Mouse (Mus musculus): Measurements from ENCODE around the gene Edem3.

Gene Edem3

DNA sequence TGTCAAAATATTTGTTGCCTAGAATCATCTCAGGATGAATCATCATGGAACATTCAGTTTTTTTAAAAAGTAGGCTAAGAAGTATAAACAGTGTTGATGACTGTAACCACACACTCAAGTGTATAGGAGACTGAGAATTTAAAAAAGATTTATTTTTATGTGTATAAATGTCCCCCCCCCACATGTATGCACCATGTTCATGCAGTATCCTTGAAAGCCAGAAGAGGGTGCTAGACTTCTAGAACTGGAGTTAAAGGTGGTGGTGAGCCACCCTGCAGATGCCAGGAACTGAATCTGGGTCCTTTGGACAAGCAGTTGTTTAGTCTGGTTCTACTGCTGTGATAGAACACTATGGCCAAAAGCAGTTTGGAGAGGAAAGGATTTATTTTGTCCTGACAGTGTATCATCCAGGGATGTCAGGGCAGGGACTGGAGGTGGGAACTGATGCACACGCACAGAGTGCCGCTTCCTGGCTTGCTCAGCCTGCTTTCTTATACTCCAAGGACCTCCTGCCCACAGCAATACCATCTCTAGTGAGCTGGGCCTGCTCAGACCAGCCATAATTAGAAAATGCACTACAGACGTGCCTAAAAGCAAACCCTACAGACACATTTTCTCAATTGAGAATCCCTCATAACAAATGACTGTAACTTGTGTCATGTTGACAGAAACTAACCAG is 11.9 kb downstream of the Edem3 start:
- TF ChIP-seq GATA4 (IDR thresholded peaks at IDR 0.05; ENCODE audit: insufficient replicate concordance, low read length), result no peak

DNA sequence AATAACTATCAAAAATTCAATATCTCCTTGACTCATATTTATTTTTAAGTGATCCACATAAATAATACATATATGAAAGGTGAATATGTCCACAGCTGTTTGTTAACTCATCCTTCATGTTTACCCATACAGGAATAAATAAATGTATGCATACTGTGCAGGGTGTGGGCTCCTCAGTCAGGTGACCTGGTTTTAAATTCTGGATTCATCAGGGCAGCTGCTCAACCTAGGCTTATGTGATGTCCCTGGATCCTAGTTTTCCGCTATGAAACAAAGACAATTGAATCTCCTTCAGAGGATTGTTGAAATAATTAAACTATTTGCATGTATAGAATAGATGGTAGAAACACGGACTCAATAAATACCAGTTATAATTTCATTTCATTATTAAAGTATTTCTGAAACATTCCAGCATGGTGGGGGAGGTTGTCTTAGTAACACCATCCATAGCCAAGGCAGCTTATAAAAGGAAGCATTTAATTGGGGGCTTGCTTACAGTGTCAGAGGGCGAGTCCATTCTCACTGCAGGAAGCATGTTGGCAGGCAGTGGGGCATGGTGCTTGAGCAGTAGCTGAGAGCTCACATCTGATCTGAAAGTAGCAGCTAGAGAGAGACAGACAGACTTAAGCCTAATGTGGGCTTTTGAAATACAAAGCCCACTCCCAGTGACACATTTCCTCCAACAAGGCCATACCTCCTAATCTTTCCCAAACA is 14.2 kb downstream of the Edem3 start:
- TF ChIP-seq GATA4 (IDR thresholded peaks at IDR 0.05; ENCODE audit: insufficient replicate concordance, low read length), result no peak

DNA sequence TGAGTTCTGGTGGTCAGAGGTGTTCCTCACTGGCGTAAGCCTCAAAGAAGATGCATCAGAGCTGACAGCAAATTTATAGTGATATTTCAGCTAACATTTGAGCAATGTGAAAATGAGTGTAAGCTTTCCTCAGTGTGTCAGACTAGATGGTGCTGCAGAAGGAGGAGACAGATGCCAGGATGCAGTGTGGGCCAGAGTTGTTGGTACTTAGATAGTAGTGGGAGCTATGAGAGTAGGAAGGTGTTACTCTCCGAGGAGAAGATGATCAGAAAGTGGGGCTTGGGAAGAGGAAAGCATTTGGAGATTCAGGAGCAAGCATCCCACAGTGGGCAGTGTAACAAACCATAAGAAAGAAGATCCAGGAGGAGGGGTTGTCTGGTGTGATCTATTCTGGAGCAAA is 22.4 kb downstream of the Edem3 start:
- TF ChIP-seq GATA4 (IDR thresholded peaks at IDR 0.05; ENCODE audit: insufficient replicate concordance, low read length), result no peak

DNA sequence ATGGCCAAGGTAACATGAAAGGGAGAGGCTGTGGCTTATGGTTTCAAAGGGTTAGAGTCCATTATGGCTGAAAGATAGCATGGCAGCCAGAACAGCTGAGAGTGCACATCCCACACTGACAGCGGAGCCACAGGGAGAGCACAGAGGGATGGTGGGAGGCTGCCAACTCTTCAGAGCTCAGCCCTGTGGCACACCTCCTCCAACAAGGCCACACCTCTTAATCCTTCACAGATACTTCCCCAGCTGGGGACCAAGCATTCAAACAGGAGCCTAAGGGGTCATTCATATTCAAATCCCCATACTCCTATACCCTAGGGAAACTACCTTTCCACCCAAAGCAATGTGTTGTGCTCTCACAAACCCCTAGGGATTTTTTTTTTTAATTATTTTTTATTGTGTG is 23.4 kb downstream of the Edem3 start:
- TF ChIP-seq GATA4 (IDR thresholded peaks at IDR 0.05; ENCODE audit: insufficient replicate concordance, low read length), result no peak

DNA sequence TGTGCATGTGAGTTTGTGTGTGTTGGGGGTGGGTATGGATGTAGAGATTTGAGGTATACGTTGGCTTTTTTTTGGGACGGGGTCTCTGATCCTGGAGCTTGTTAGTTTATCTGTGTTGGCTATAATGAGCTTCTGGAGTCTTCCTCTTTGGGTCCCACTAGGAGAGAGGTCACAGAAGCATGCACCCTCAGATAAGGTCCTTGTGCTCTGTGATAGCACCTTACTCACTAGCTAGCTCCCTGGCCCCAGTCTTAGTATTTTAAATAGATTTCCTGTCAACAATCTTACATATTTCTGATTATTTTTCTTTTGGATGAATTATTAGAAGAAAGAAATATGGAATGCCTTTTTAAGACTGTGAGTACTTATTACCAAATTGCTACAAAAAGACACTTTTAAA is 24.1 kb downstream of the Edem3 start:
- no peak for TF ChIP-seq GATA4 (IDR thresholded peaks at IDR 0.05; ENCODE audit: insufficient replicate concordance, low read length)

DNA sequence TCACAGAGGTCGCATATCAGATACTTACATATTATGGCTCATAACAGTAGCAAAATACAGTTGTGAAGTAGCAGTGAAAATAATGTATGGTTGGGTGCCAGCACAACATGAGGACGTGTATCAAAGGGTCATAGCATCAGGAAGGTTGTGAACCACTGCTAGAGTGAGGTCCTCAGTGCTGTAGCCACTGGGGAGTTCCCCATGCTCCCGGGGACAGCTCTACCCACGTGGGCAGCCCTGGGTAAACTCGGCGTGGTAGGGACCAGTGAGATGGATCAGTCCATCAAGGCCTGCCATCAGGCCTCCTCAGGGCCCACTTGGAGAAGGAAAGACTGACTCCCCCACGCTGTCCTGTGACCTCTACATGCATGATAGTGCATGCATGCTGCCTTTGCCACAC is 26.3 kb downstream of the Edem3 start:
- no peak for TF ChIP-seq GATA4 (IDR thresholded peaks at IDR 0.05; ENCODE audit: insufficient replicate concordance, low read length)

DNA sequence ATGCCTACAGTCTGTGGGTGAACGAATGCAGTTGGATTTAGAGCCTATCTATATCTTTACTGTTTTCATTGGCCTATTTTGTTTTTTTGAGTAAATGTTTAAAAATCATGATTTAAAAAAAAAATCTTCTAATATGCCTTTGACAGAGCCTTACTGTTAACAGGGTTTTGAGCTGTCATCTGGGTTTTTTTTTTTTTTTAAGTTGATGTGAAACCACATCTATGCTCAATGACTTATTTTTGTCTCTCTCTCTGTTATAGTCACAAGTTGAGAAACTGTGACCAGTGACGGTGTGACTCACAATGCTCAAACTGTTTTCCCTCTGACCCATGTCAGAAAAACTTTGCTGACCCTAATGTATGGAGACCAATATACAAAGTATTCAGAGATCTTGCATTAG is 28.2 kb downstream of the Edem3 start:
- no peak for TF ChIP-seq GATA4 (IDR thresholded peaks at IDR 0.05; ENCODE audit: insufficient replicate concordance, low read length)

DNA sequence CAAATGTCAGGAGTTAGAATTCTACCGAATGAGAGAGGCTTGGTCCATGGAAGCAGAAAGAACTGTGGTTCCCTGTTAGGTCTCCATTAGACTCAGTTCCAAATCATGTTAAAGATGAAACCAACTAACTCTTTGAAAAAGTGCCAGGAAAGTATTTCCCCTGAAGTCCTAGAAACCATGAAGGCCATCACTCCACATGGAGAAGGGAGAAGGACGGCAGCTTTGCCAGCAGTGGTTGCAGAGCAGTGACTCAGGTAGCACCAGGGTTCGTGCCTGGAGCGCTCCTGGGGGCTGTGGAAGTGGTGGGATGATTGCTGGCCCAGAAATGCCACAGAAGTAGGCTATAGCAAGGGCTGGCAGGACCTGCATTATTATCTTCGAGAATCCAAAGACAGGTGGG is 31.2 kb downstream of the Edem3 start:
- no peak for TF ChIP-seq GATA4 (IDR thresholded peaks at IDR 0.05; ENCODE audit: insufficient replicate concordance, low read length)

DNA sequence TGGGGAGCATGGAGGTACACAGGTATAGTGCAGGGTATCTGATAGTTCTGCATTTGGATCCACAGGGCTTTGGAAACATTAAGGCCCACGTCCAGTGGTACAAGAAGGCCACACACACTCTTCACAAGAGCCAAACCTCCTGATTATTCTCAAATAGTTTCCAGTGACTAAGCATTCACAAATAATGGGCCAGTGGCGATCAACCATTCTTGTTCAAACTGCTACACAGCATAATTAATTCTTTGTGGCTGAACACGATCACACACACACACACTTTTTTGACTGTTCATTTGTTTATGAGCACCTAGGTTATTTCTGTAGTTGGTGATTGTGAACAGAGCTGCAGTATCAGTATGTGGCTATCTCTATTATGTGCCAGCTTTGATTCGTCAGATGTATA is 34.0 kb downstream of the Edem3 start:
- no peak for TF ChIP-seq GATA4 (IDR thresholded peaks at IDR 0.05; ENCODE audit: insufficient replicate concordance, low read length)

DNA sequence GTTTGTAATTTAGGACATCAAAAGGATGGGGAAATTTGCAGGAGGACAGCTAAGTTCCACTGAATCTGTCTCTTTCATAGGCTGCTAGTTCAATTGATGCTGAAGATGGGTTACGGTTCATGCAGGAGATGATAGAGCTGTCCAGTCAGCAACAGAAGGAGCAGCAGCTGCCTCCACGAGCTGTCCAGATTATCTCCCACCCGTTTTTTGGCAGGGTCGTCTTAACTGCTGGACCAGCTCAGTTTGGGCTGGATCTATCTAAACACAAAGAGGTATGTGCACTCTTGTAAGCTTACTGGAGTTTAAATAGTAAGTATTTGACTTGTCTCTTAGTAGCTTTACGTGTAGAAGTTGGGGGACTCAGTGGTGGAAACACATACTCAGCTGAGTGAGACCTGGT is 52.1 kb downstream of the Edem3 start:
- no peak for TF ChIP-seq GATA4 (IDR thresholded peaks at IDR 0.05; ENCODE audit: insufficient replicate concordance, low read length)

DNA sequence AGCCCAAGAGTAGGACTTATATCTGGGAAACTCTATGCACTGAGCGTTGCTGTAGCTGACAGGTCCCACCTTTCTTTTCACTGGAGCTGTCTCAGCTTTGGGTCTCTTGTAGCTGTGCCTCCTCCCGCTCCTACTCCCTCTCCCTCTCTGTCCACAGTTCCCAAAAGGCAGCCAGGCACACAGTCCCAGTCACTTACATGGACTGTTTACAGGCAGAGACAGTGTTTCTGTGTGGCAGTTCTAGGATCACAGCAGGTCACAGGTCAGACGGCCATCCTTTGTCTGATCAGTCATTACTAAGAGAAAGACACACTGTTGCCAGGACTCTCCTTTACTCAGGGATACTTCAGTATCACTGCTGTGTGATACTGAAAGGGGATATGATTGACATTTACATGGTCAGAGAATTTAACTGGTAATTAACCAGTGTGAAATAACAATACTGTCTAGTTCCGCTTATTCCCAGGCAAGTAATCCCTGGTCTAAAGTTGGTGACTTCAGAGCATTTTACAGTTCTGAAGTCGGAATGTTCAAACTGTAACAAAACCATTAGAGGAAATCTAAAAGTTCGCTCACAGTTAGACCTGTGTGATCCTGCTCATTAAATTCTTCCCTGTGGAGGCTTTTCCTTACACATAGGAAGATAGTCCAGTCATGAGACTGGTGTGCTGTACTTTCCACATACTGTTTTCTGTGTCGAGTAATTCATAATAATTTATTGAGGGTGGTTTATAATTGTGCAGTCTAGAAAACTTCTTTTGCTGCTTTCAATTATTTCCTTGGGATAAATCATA is 55.7 kb downstream of the Edem3 start:
- TF ChIP-seq GATA4 (IDR thresholded peaks at IDR 0.05; ENCODE audit: insufficient replicate concordance, low read length), result no peak

DNA sequence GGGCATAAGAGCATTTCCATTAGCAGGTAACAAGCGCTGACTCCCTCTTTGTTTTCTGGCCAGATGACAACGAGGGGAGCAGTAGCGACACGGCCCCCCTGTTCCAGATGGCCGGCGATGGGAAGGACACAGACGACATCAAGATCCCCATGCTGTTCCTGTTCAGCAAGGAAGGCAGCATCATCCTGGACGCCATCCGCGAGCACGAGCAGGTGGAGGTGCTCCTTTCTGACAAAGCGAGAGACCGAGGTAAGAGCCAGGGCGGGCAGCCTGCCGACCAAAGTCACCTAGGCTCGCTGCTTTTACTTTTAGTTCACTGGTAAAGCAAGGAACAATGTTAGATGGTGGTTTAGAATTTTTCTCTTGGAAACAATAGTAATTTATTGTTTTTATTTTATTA is 56.3 kb downstream of the Edem3 start:
- TF ChIP-seq GATA4 (IDR thresholded peaks at IDR 0.05; ENCODE audit: insufficient replicate concordance, low read length), result no peak

DNA sequence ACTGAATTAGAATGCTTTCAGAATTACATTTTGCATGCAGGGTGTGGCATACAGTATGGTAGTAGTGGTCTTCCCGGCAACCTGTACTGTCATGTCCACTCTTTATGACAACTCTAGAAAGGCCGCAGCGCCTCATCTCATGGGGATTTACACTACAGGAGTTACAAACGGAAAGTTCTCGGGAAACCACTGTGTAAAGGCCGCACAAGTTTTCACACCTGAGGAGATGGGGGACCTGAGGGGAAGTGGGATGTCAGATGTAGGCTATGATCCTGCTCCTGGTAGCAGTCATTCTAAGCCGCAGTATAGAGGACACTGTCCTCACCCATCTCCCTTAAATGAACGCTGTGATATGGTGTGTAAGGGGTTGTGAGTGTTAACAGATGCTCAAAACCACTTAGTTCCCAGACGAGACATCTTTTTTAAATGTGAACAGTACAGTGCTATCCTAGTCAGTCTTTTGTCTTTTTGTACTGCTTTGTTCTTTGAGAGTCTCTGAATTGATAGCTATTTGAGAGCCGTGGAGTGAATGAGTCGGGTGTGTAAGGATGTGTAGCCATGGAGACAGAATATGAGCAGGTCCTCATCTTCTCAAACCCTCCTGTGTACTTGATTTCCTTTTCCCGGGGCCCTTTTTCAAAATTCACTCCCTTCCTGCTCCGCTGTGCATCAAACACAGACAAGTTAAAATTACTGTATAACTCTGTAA is 57.0 kb downstream of the Edem3 start:
- no peak for TF ChIP-seq GATA4 (IDR thresholded peaks at IDR 0.05; ENCODE audit: insufficient replicate concordance, low read length)

DNA sequence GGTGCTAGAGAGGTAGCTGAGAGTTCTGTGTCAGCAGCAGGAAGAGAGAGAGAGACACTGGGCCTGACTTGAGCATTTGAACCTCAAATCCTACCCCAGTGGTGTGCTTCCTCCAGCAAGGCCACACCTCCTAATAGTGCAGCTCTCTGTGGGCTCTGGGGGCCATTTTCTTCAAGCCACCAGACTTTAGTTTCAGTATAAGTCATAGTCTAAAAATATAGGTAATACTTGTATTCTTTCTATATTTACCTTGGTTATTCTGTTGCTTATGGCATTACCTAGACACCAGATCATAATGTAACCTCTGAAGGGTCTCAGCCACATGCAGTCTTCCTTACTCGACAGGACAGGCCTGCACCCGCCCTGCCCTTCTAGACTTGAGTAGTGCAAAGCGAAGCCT is 60.9 kb downstream of the Edem3 start:
- no peak for TF ChIP-seq GATA4 (IDR thresholded peaks at IDR 0.05; ENCODE audit: insufficient replicate concordance, low read length)

DNA sequence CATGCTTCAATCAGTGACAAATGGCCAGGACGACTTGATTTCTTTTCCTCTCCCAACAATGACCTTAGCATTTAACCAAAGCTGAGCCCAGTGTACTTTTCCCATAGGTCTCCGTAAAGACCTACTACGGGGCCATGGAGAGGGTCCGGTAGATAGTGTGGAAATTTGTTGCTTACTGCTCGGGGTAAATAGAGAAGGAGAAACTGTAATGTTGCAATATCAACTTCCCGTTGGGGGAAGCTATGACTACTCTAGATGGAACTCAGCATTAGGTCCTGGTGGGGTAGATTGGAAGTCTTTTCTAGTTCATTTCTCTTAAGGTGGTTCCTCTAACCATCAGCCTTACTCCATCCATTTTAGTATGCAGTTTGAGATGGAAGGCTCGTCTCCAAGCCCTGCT is 64.0 kb downstream of the Edem3 start:
- no peak for TF ChIP-seq GATA4 (IDR thresholded peaks at IDR 0.05; ENCODE audit: insufficient replicate concordance, low read length)

All from liver, adult (tissue).